Mouse (Mus musculus): ENCODE results near the gene Gabbr2. TPM values are rescaled to one million over a fixed set of nuclear protein-coding genes. Genes with fewer than 3 reads are reported as not detected.

The Gabbr2 gene
- polyA plus RNA-seq, 1 experiment from 2014 or later: 0.14 TPM

DNA sequence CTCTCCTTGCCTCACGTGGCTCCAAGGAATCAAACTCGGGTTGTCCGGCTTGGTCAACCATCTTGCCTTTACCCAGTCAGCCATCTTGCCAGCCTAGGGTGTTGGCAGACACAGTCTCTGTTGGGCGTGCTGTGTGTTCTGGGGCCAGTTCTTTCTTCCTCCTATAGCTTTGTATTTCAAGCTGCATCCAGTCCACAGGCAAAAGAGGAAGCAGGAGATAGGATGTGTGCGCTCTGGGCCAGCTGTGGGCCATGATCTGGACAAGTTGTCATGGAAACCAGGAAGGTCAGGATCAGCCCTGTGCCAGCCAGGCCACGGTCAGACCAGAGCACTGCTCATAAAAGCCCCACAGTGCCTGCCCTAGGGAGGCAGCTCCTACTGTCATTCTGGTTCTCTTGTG, 74.9 kb downstream of the Gabbr2 start:
- no peak for ATAC-seq
- H3K4me1 ChIP-seq (replicated peaks; ENCODE audit: control insufficient read depth, insufficient read depth, low read length): no peaks in the 10 kb centered on the region
- no peaks in the 10 kb centered on the region for H3K27me3 ChIP-seq (replicated peaks; ENCODE audit: control insufficient read depth, insufficient read depth, low read length)
- no peak overlapping the region for H3K27ac ChIP-seq (ENCODE audit: low read depth, low read length)
- H3K9ac ChIP-seq (ENCODE audit: low read depth, low read length): no peak overlapping the region
- no peak overlapping the region for H3K4me2 ChIP-seq (replicated peaks; ENCODE audit: low read depth)
- no peak for TF ChIP-seq CTCF (IDR thresholded peaks at IDR 0.05; ENCODE audit: low read depth)
- H3K9me3 ChIP-seq (ENCODE audit: control insufficient read depth): no peaks in the 10 kb centered on the region
- no peak overlapping the region for H3K4me3 ChIP-seq (ENCODE audit: low read depth, low read length)
- H3K36me3 ChIP-seq (ENCODE audit: control insufficient read depth, insufficient read depth): no peaks in the 10 kb centered on the region
- 76% methylated on average over 6 of the region's 6 CpGs for WGBS

DNA sequence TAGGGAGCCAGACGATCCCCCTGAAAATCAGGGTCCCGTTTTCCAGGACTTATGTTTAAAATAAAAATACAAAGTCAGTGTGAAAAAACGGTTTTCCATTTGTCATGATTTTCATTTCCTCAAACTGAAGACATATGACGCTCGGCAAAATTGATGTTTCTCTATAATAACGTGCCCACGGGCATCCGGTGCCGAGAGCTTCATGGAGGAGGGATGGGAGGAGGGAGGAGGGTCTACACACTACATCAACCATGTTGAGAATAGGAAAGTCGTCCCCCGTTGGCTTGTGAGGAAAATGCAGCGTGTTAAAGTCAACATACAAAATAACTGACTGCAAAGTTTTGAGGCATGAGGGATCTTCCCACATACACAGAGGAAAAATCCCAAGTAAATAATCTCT, 75.7 kb downstream of the Gabbr2 start:
- Histone ChIP-seq H3K36me3 (ENCODE audit: control insufficient read depth, insufficient read depth) (no peaks in the 10 kb centered on the region), H3K4me1 (replicated peaks; ENCODE audit: control insufficient read depth, insufficient read depth, low read length) (no peaks in the 10 kb centered on the region), H3K4me2 (replicated peaks; ENCODE audit: low read depth) (no peak overlapping the region), H3K9ac (ENCODE audit: low read depth, low read length) (no peak overlapping the region), H3K9me3 (ENCODE audit: control insufficient read depth) (no peaks in the 10 kb centered on the region), H3K4me3 (ENCODE audit: low read depth, low read length) (no peak overlapping the region), H3K27me3 (replicated peaks; ENCODE audit: control insufficient read depth, insufficient read depth, low read length) (no peaks in the 10 kb centered on the region), H3K27ac (ENCODE audit: low read depth, low read length) (no peak overlapping the region)
- no peak for ATAC-seq
- TF ChIP-seq CTCF (IDR thresholded peaks at IDR 0.05; ENCODE audit: low read depth): no peak
- 86% methylated on average over 12 of the region's 12 CpGs for WGBS

DNA sequence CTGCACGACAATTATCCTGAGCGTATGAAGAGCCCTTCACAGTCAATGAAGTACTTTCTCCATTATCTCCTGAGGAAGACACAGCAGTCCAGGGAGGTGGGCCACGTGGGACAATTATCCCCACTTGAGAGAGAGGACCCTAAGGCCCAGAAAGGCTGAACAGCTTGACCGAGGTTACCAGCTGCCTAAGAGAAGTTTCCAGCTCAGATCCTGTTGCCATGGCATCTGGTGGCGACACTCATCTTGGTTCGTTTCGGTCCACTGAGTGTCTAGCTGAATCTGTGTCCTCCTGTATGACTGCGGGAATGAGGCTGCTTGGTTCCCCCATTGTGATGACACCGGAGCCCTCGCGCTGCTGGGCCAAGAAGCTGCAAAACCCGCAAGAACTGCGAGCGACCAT, 76.2 kb downstream of the Gabbr2 start:
- H3K27ac ChIP-seq (ENCODE audit: low read depth, low read length): no peak overlapping the region
- H3K4me3 ChIP-seq (ENCODE audit: low read depth, low read length): no peak overlapping the region
- H3K36me3 ChIP-seq (ENCODE audit: control insufficient read depth, insufficient read depth): no peaks in the 10 kb centered on the region
- TF ChIP-seq CTCF (IDR thresholded peaks at IDR 0.05; ENCODE audit: low read depth): no peak
- WGBS: 90% methylated on average over 14 of the region's 14 CpGs
- H3K9me3 ChIP-seq (ENCODE audit: control insufficient read depth): no peaks in the 10 kb centered on the region
- no peak overlapping the region for H3K9ac ChIP-seq (ENCODE audit: low read depth, low read length)
- no peak for ATAC-seq
- H3K4me1 ChIP-seq (replicated peaks; ENCODE audit: control insufficient read depth, insufficient read depth, low read length): no peaks in the 10 kb centered on the region
- H3K27me3 ChIP-seq (replicated peaks; ENCODE audit: control insufficient read depth, insufficient read depth, low read length): no peaks in the 10 kb centered on the region
- H3K4me2 ChIP-seq (replicated peaks; ENCODE audit: low read depth): no peak overlapping the region

DNA sequence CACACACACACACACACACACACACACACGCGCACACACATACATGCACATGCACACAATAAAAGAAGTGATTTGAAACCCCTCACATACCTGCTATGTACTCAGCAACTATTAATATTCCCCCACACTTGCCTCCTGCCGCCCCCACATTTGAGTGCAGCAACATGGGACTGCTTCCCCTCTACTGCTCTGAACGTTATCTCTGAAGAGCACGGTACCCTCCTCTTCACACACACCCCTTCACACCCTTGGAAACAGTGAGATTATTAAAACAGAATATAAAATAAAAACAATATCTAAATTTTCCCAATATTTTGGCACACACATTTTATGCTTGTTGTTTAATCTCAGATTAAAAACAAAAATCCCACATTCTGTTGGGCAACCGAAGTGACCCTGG, 77.1 kb downstream of the Gabbr2 start:
- no peaks in the 10 kb centered on the region for H3K36me3 ChIP-seq (ENCODE audit: control insufficient read depth, insufficient read depth)
- no peaks in the 10 kb centered on the region for H3K27me3 ChIP-seq (replicated peaks; ENCODE audit: control insufficient read depth, insufficient read depth, low read length)
- H3K9me3 ChIP-seq (ENCODE audit: control insufficient read depth): no peaks in the 10 kb centered on the region
- no peak overlapping the region for H3K4me3 ChIP-seq (ENCODE audit: low read depth, low read length)
- no peak overlapping the region for H3K27ac ChIP-seq (ENCODE audit: low read depth, low read length)
- WGBS: 86% methylated on average over 6 of the region's 6 CpGs
- no peak for ATAC-seq
- no peak overlapping the region for H3K9ac ChIP-seq (ENCODE audit: low read depth, low read length)
- no peaks in the 10 kb centered on the region for H3K4me1 ChIP-seq (replicated peaks; ENCODE audit: control insufficient read depth, insufficient read depth, low read length)
- TF ChIP-seq CTCF (IDR thresholded peaks at IDR 0.05; ENCODE audit: low read depth): no peak
- no peak overlapping the region for H3K4me2 ChIP-seq (replicated peaks; ENCODE audit: low read depth)

DNA sequence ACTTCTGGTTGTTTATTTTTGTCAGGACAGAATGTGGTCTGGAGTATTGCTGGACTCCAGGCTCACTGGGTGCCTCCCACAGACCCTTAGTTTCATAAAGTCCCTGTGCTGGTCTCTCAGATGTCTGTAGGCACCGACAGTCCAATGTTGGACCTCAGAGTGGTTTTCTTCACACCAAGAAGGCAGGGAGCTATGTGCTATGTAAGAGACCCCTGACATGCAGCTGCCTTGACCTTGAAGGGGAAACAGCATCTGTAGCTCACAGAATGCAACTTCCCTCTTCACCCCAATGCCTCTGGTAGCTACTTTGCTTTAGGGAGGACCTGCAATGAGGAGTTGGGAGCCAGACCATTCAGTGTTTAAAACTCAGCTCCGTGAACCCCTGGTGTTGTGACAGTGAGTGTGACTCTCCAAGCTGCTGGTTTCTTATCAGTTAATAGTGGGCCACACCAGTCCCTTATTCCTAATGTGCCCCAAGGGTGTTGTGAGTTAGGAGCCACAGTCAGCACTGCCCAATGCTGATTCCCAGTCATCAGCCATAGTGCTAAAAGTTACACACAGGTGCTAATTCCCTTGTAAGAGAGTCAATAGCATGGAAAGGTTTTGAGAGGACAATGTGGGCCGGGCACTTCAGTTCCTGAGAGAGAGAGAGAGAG, 85.5 kb downstream of the Gabbr2 start:
- no peak overlapping the region for H3K4me2 ChIP-seq (replicated peaks; ENCODE audit: low read depth)
- no peaks in the 10 kb centered on the region for H3K27me3 ChIP-seq (replicated peaks; ENCODE audit: control insufficient read depth, insufficient read depth, low read length)
- no peaks in the 10 kb centered on the region for H3K4me1 ChIP-seq (replicated peaks; ENCODE audit: control insufficient read depth, insufficient read depth, low read length)
- no peak for TF ChIP-seq CTCF (IDR thresholded peaks at IDR 0.05; ENCODE audit: low read depth)
- H3K4me3 ChIP-seq (ENCODE audit: low read depth, low read length): no peak overlapping the region
- H3K9me3 ChIP-seq (ENCODE audit: control insufficient read depth): no peaks in the 10 kb centered on the region
- no peak for ATAC-seq
- H3K9ac ChIP-seq (ENCODE audit: low read depth, low read length): no peak overlapping the region
- H3K27ac ChIP-seq (ENCODE audit: low read depth, low read length): no peak overlapping the region
- no peaks in the 10 kb centered on the region for H3K36me3 ChIP-seq (ENCODE audit: control insufficient read depth, insufficient read depth)
- 58% methylated on average over 3 of the region's 3 CpGs for WGBS

DNA sequence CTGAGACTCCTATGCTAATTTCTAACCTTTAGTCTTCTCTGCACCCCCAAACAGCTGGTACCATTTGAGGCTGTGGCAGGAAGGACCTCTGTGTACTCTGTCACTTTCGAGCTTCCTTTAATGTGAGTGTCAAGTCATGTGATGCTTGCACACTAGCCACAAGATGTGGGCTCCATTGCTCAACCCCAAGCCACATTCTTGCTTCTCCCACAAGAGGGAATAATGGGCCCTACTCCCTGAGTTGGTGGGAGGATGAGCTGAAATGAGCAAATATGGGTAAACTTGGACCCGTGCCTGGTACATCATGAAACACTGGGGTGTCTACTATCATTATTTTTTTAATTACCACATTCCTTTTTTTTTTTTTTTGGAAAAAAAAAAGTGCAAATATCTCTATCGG, 86.5 kb downstream of the Gabbr2 start:
- Histone ChIP-seq H3K9me3 (ENCODE audit: control insufficient read depth) (no peaks in the 10 kb centered on the region), H3K9ac (ENCODE audit: low read depth, low read length) (no peak overlapping the region), H3K4me3 (ENCODE audit: low read depth, low read length) (no peak overlapping the region), H3K4me1 (replicated peaks; ENCODE audit: control insufficient read depth, insufficient read depth, low read length) (no peaks in the 10 kb centered on the region), H3K36me3 (ENCODE audit: control insufficient read depth, insufficient read depth) (no peaks in the 10 kb centered on the region), H3K4me2 (replicated peaks; ENCODE audit: low read depth) (no peak overlapping the region), H3K27me3 (replicated peaks; ENCODE audit: control insufficient read depth, insufficient read depth, low read length) (no peaks in the 10 kb centered on the region), H3K27ac (ENCODE audit: low read depth, low read length) (no peak overlapping the region)
- ATAC-seq: no peak
- TF ChIP-seq CTCF (IDR thresholded peaks at IDR 0.05; ENCODE audit: low read depth): no peak
- 45% methylated on average over 3 of the region's 3 CpGs for WGBS

DNA sequence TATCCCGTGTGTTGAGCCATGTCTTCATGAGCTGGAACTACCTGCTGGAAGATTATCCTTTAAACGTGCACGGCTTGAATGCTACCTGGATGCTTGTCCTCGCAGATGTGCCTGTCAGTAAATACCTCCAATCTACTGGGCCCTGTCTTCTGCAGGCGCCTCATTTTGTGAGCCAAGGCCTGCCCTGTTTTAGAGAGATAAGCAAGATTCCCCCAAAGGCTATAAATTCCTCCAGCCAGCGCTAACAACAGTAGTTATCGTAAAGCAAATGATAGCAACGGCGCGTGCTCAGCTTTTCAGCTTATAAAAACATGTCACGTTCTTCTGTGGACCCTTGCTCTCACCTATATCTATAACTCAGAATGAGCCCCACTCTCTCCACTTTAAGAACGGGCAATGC, 87.5 kb downstream of the Gabbr2 start:
- H3K36me3 ChIP-seq (ENCODE audit: control insufficient read depth, insufficient read depth): no peaks in the 10 kb centered on the region
- TF ChIP-seq CTCF (IDR thresholded peaks at IDR 0.05; ENCODE audit: low read depth): no peak
- H3K4me3 ChIP-seq (ENCODE audit: low read depth, low read length): no peak overlapping the region
- ATAC-seq: no peak
- H3K9ac ChIP-seq (ENCODE audit: low read depth, low read length): no peak overlapping the region
- no peaks in the 10 kb centered on the region for H3K4me1 ChIP-seq (replicated peaks; ENCODE audit: control insufficient read depth, insufficient read depth, low read length)
- no peak overlapping the region for H3K4me2 ChIP-seq (replicated peaks; ENCODE audit: low read depth)
- 15% methylated on average over 12 of the region's 12 CpGs for WGBS
- H3K27ac ChIP-seq (ENCODE audit: low read depth, low read length): no peak overlapping the region
- H3K9me3 ChIP-seq (ENCODE audit: control insufficient read depth): no peaks in the 10 kb centered on the region
- no peaks in the 10 kb centered on the region for H3K27me3 ChIP-seq (replicated peaks; ENCODE audit: control insufficient read depth, insufficient read depth, low read length)
